Mouse (Mus musculus): ENCODE measurements around the gene Ighmbp2.

- TF ChIP-seq MAX (IDR thresholded peaks at IDR 0.05), result no peak
- TF ChIP-seq CTCF (IDR thresholded peaks at IDR 0.05; ENCODE audit: control insufficient read depth, insufficient read depth, insufficient read length), result no peak
- TF ChIP-seq FOSL1 (IDR thresholded peaks at IDR 0.05; ENCODE audit: insufficient read depth, low read length, poor library complexity, severe bottlenecking), result no peak
Observed at GRCm38 (mm10) chr19:3261336-3261735, 21.5 kb downstream of the Ighmbp2 start.

Measured in C2C12 (cell line).